Mouse (Mus musculus): ENCODE data around the gene Ppp4r1. TPM values are rescaled to one million over a fixed set of nuclear protein-coding genes. Genes with fewer than 3 reads are reported as not detected.
A peak's percentile ranks its signal among the peaks of the same experiment; 100 is the strongest.

Ppp4r1 gene
- total and polyA plus RNA-seq, 2 experiments from 2014 or later, result 28.7 to 59.2 TPM

DNA sequence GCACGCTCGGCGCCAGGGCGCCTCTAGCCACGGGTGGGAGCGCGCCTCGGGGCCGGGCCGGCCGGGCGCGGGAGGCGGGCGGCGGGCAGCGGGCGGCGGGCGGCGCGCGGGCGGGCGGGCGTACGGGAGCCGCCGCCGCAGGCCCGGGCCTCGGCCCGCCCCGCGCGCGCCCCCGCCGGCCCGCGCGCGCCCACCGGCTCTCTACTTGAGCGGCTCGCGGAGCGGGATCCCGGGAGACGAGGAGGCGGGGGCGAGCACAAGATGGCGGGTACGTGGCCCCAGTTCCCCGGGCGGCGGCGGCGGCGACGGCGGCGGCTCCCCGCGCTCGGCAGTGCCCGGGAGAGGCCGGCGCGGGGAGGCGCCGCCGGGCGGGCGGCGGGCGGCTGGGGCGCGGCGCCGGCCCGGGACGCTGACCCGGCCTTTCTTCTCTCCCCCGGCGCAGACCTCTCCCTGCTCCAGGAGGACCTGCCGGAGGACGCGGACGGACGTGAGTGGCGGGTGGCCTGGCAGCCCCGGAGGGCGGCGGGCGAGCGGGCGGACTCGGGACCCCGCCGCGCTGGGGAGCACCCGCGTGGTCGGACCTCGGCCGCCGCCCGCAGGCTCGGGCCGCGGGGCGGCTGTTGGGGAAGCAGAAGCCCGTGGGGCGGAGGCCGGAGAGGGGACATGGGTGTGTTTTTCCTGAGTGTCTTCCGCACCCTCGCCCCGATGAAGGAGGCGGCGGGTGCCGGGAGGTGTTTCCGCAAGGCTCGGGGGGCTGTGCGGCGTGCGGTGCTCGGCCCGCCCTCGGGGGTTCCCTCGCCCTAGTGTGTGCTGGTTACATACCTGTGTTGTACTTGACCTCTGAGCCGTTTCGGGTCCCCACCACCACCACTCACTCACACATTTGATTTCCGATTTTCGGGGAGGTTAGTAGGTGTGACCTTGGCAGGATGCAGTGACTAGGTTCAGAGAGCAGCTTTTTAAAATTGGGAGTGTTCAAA lies 1.1 kb downstream of the Ppp4r1 start:
- TF ChIP-seq CTCF (IDR thresholded peaks at IDR 0.05; ENCODE audit: low read depth), result no peak
- DNase-seq (peak; percentile 85), ATAC-seq (peak; percentile 82)
- Histone ChIP-seq H3K9ac (peak overlapping the region; percentile 98), H3K4me1 (ENCODE audit: insufficient read depth) (peaks cover 9% of the 10 kb centered on the region), H3K36me3 (ENCODE audit: insufficient read depth) (no peaks in the 10 kb centered on the region), H3K4me2 (ENCODE audit: low read depth) (peak overlapping the region; percentile 82), H3K4me3 (ENCODE audit: low read depth, low read length) (peak overlapping the region; percentile 95), H3K27ac (ENCODE audit: low read depth, low read length) (peak overlapping the region; percentile 99), H3K27me3 (ENCODE audit: insufficient read depth, low read length) (no peaks in the 10 kb centered on the region), H3K9me3 (ENCODE audit: low read length) (no peaks in the 10 kb centered on the region)
- 3% methylated on average over 68 of the region's 135 CpGs for WGBS

GRCm38 (mm10) chr17:65784610-65785140 lies 2.3 kb downstream of the Ppp4r1 start:
- ATAC-seq (no peak), DNase-seq (no peak)
- Histone ChIP-seq H3K36me3 (ENCODE audit: insufficient read depth) (no peaks in the 10 kb centered on the region), H3K4me2 (ENCODE audit: low read depth) (peak overlapping the region; percentile 55), H3K27me3 (ENCODE audit: insufficient read depth, low read length) (no peaks in the 10 kb centered on the region), H3K4me3 (ENCODE audit: low read depth, low read length) (peak overlapping the region; percentile 95), H3K9ac (no peak overlapping the region; the same call in 1 of the 2 replicates), H3K4me1 (ENCODE audit: insufficient read depth) (peaks cover 9% of the 10 kb centered on the region), H3K9me3 (ENCODE audit: low read length) (no peaks in the 10 kb centered on the region), H3K27ac (ENCODE audit: low read depth, low read length) (no peak overlapping the region)
- 66% methylated on average over 8 of the region's 8 CpGs for WGBS
- TF ChIP-seq CTCF (IDR thresholded peaks at IDR 0.05; ENCODE audit: low read depth), result no peak

DNA sequence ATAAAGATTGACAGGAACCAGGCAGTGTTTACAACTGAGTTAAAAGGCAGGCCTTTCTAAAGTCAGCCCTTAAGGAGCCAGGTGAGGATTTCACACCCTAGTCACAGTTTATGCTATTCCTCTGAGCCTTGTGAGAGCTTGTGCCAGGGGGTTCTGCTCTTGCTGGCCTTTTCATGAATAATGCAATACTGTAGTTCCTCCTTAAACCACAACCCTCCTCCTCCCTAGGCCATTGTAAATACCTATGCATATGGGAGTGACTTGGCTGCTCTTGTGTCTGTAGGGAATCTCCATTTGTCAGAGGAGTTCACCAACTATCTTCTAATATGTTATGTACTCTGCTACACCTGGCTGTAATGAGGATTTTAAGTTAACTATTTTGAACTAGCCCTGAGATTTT lies 3.3 kb downstream of the Ppp4r1 start:
- ATAC-seq, result no peak
- Histone ChIP-seq H3K9me3 (ENCODE audit: low read length) (no peaks in the 10 kb centered on the region), H3K27me3 (ENCODE audit: insufficient read depth, low read length) (no peaks in the 10 kb centered on the region), H3K36me3 (ENCODE audit: insufficient read depth) (no peaks in the 10 kb centered on the region), H3K4me1 (ENCODE audit: insufficient read depth) (peaks cover 9% of the 10 kb centered on the region), H3K4me2 (ENCODE audit: low read depth) (no peak overlapping the region), H3K4me3 (ENCODE audit: low read depth, low read length) (no peak overlapping the region), H3K27ac (ENCODE audit: low read depth, low read length) (no peak overlapping the region), H3K9ac (no peak overlapping the region)
- no peak for DNase-seq
- TF ChIP-seq CTCF (IDR thresholded peaks at IDR 0.05; ENCODE audit: low read depth), result no peak

DNA sequence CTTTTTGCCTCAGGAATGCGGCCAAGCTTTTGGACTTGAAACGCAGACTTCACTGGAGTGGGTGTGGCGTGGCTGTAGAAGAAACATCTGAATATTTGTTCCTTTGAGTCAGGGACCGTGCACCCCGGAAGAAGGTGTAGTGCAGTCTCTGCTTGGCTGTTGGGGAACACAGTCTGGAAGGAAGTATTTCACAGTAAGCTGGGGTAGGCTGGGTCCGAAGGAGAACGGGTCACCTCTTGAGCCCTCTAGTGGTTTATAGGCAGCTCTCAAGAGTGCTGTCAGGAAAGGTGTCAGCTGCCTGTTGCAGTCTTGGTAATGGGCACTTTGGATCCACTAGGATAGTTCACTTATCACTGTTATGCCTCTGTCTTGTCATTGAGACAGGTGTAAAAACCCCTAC lies 3.9 kb downstream of the Ppp4r1 start:
- H3K4me2 ChIP-seq (ENCODE audit: low read depth), result no peak overlapping the region
- ATAC-seq (no peak), DNase-seq (no peak)
- peaks cover 9% of the 10 kb centered on the region for H3K4me1 ChIP-seq (ENCODE audit: insufficient read depth)
- no peaks in the 10 kb centered on the region for H3K36me3 ChIP-seq (ENCODE audit: insufficient read depth)
- H3K27ac ChIP-seq (ENCODE audit: low read depth, low read length), result no peak overlapping the region
- no peak overlapping the region for H3K4me3 ChIP-seq (ENCODE audit: low read depth, low read length)
- no peaks in the 10 kb centered on the region for H3K9me3 ChIP-seq (ENCODE audit: low read length)
- no peak overlapping the region for H3K9ac ChIP-seq
- H3K27me3 ChIP-seq (ENCODE audit: insufficient read depth, low read length), result no peaks in the 10 kb centered on the region
- 82% methylated on average over 7 of the region's 7 CpGs for WGBS
- no peak; the same call in 1 of the 2 replicates for TF ChIP-seq CTCF (IDR thresholded peaks at IDR 0.05; ENCODE audit: low read depth)

GRCm38 (mm10) chr17:65787261-65787660 lies 4.9 kb downstream of the Ppp4r1 start:
- DNase-seq, result no peak
- Histone ChIP-seq H3K4me2 (ENCODE audit: low read depth) (no peak overlapping the region), H3K4me3 (ENCODE audit: low read depth, low read length) (no peak overlapping the region), H3K27ac (ENCODE audit: low read depth, low read length) (no peak overlapping the region), H3K4me1 (ENCODE audit: insufficient read depth) (peaks cover 9% of the 10 kb centered on the region), H3K9ac (no peak overlapping the region), H3K9me3 (ENCODE audit: low read length) (no peaks in the 10 kb centered on the region), H3K27me3 (ENCODE audit: insufficient read depth, low read length) (no peaks in the 10 kb centered on the region), H3K36me3 (ENCODE audit: insufficient read depth) (no peaks in the 10 kb centered on the region)
- WGBS, result 96% methylated on average over 4 of the region's 4 CpGs
- no peak for ATAC-seq
- no peak for TF ChIP-seq CTCF (IDR thresholded peaks at IDR 0.05; ENCODE audit: low read depth)

GRCm38 (mm10) chr17:65788542-65789291 lies 6.3 kb downstream of the Ppp4r1 start:
- Histone ChIP-seq H3K27me3 (ENCODE audit: insufficient read depth, low read length) (no peaks in the 10 kb centered on the region), H3K4me3 (ENCODE audit: low read depth, low read length) (no peak overlapping the region), H3K4me1 (ENCODE audit: insufficient read depth) (peaks cover 9% of the 10 kb centered on the region), H3K36me3 (ENCODE audit: insufficient read depth) (no peaks in the 10 kb centered on the region), H3K4me2 (ENCODE audit: low read depth) (no peak overlapping the region), H3K27ac (ENCODE audit: low read depth, low read length) (no peak overlapping the region), H3K9ac (no peak overlapping the region), H3K9me3 (ENCODE audit: low read length) (no peaks in the 10 kb centered on the region)
- ATAC-seq (no peak), DNase-seq (no peak)
- no peak for TF ChIP-seq CTCF (IDR thresholded peaks at IDR 0.05; ENCODE audit: low read depth)
- WGBS, result 80% methylated on average over 12 of the region's 12 CpGs

All from forebrain, postnatal 0 days (tissue).